Mouse (Mus musculus): ENCODE data around the gene Cabp2.
"Not testable (repeated sequence)": the region's sequence is repeated elsewhere in the genome, so short reads cannot be mapped to it uniquely, and the experiment has no call there.

Gene Cabp2

GRCm38 (mm10) chr19:4126759-4127495 is 45.5 kb downstream of the Cabp2 start:
- peak in 1 of 2 experiments; percentile 55 for DNase-seq

- no peak for DNase-seq
Observed at GRCm38 (mm10) chr19:4129462-4129861, 48.1 kb downstream of the Cabp2 start.

- no peak for DNase-seq
Observed at GRCm38 (mm10) chr19:4130106-4130505, 48.7 kb downstream of the Cabp2 start.

- DNase-seq = no peak
Observed at GRCm38 (mm10) chr19:4131075-4131474, 49.7 kb downstream of the Cabp2 start.

- peak in 1 of 2 experiments; percentile 43 for DNase-seq
Observed at GRCm38 (mm10) chr19:4131768-4132167, 50.4 kb downstream of the Cabp2 start.

- DNase-seq = no peak
Observed at GRCm38 (mm10) chr19:4134354-4134753, 53.0 kb downstream of the Cabp2 start.

GRCm38 (mm10) chr19:4135229-4135962 is 54.0 kb downstream of the Cabp2 start:
- not testable (repeated sequence) for DNase-seq

GRCm38 (mm10) chr19:4135963-4136345 is 54.6 kb downstream of the Cabp2 start:
- peak in 1 of 2 experiments; percentile 19 for DNase-seq

GRCm38 (mm10) chr19:4136463-4136862 is 55.1 kb downstream of the Cabp2 start:
- peak in 1 of 2 experiments; percentile 13 for DNase-seq

All from thymus, postnatal 36 days (tissue).